Mouse (Mus musculus) hindbrain, embryonic 14.5 days (tissue): Measurements from ENCODE around the gene Trp53. TPM values are rescaled to one million over a fixed set of nuclear protein-coding genes. Genes with fewer than 3 reads are reported as not detected.

ENCODE experiments used
- ATAC-seq: fragments of 200-750 bp; cut with Nextera tagmentation; 2 replicates; pipeline ENCODE4 v1.8.0; 2017; ENCODE audit warnings: moderate number of reproducible peaks, mild to moderate bottlenecking, moderate TSS enrichment, moderate library complexity; ENCODE audit not compliant: low FRiP score
- DNase-seq: peaks from one replicate; pipeline ENCODE4 v3.0.0-alpha.2; 2015; ENCODE audit warnings: low spot score
- H3K27ac ChIP-seq: fragments of 300-500 bp; sonication (generic); 2 replicates; pipeline ENCODE4 v1.5.1; 2014; ENCODE audit warnings: mild to moderate bottlenecking, moderate library complexity
- H3K27me3 ChIP-seq: fragments of 300-500 bp; sonication (generic); 2 replicates; pipeline ENCODE4 v1.6.1; 2014; ENCODE audit warnings: mild to moderate bottlenecking, low read length, mixed read lengths; ENCODE audit not compliant: control insufficient read depth, insufficient read depth
- H3K36me3 ChIP-seq: fragments of 300-500 bp; sonication (generic); replicated peaks from 2 replicates; pipeline ENCODE4 v1.6.1; 2014; ENCODE audit not compliant: control insufficient read depth, insufficient read depth
- H3K4me1 ChIP-seq: fragments of 300-500 bp; sonication (generic); replicated peaks from 2 replicates; pipeline ENCODE4 v1.6.1; 2014; ENCODE audit warnings: antibody characterized with exemption, low read length, mixed read lengths; ENCODE audit not compliant: control insufficient read depth, insufficient read depth
- H3K4me2 ChIP-seq: fragments of 300-500 bp; sonication (generic); replicated peaks from 2 replicates; pipeline ENCODE4 v1.6.1; 2014; ENCODE audit warnings: mild to moderate bottlenecking, moderate library complexity
- H3K4me3 ChIP-seq: fragments of 300-500 bp; sonication (generic); replicated peaks from 2 replicates; pipeline ENCODE4 v1.5.1; 2014; ENCODE audit warnings: mild to moderate bottlenecking, low read length
- H3K9ac ChIP-seq: fragments of 300-500 bp; sonication (generic); 2 replicates; pipeline ENCODE4 v1.6.1; 2014
- H3K9me3 ChIP-seq: fragments of 300-500 bp; sonication (generic); 2 replicates; pipeline ENCODE4 v1.6.1; 2016; ENCODE audit warnings: low read length; ENCODE audit not compliant: control insufficient read depth
- WGBS: fragments of 180-500 bp; shearing (Covaris S2); extraction: QIAGEN DNeasy Blood & Tissue Kit; methylation state at CpG from one replicate; pipeline ENCODE4 v1.1.7; 2014; 5-methylcytosine and 5-hydroxymethylcytosine counted together
- microRNA counts: library from miRNA; unstranded; fragments of <30 nt; microRNA quantifications from one replicate; lab custom pipeline; 2016
- microRNA-seq: library from miRNA; unstranded; fragments of <30 nt; microRNA quantifications from one replicate; pipeline ENCODE4, GENCODE M21; 2016
- polyA plus RNA-seq: library from polyadenylated mRNA; unstranded; fragments of >200 nt; fragmentation: Nextera tagmentation; extraction: Ambion mirVana; gene quantifications from 2 replicates; pipeline ENCODE4 v1.2.1, GENCODE M21; 2014

Trp53 gene
- polyA plus RNA-seq, 1 experiment from 2014 or later = 55.7 TPM

DNA sequence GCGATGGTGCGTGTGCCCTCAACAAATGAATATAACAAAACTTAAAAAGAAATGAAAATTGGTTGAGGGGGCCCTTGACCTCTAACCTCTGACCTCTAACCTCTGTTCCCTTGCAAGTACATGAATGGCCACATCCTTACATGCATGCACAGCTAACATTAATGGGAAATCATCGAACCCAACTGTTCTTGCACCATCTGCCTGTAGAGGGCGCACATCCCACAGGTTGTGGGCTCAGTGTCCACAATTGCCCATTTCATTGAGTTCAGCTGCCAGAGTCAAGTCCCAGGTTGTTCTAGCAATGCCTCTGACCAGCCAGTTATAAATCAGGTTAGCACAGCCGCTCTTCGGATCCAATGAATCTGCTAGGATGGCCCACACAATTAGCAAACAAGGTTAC lies 48.1 kb downstream of the Trp53 start:
- H3K4me3 ChIP-seq = no peak overlapping the region
- ATAC-seq (no peak), DNase-seq (peak; percentile 84)
- no peaks in the 10 kb centered on the region for H3K9me3 ChIP-seq
- H3K36me3 ChIP-seq = no peaks in the 10 kb centered on the region
- no peak overlapping the region for H3K9ac ChIP-seq
- WGBS = 35% methylated on average over 6 of the region's 6 CpGs
- 0 out of 2 replicates have a peak, but pooled peaks cover under 1% of the 10 kb centered on the region for H3K4me1 ChIP-seq
- H3K27me3 ChIP-seq = no peaks in the 10 kb centered on the region
- no peak overlapping the region for H3K27ac ChIP-seq
- H3K4me2 ChIP-seq = no peak overlapping the region

GRCm38 (mm10) chr11:69629802-69630201 lies 49.6 kb downstream of the Trp53 start:
- Histone ChIP-seq H3K4me1 (peaks cover 11% of the 10 kb centered on the region), H3K27ac (no peak overlapping the region), H3K4me3 (no peak overlapping the region), H3K27me3 (no peaks in the 10 kb centered on the region), H3K9me3 (no peaks in the 10 kb centered on the region), H3K36me3 (no peaks in the 10 kb centered on the region), H3K9ac (no peak overlapping the region), H3K4me2 (no peak overlapping the region)
- WGBS = 67% methylated on average over 1 of the region's 1 CpGs
- ATAC-seq (no peak), DNase-seq (no peak)

- under 1% methylated on average over 44 of the region's 56 CpGs for WGBS
- H3K36me3 ChIP-seq = peaks cover 7% of the 10 kb centered on the region; the same call in 1 of the 2 replicates
- ATAC-seq = peak; percentile 99
- DNase-seq = peak; percentile 100
- H3K9me3 ChIP-seq = no peaks in the 10 kb centered on the region
- peak within 1 kb of the TSS; percentile 94 for H3K4me3 ChIP-seq
- H3K4me1 ChIP-seq = peaks cover 29% of the 10 kb centered on the region
- H3K27ac ChIP-seq = peak within 1 kb of the TSS; percentile 93
- H3K27me3 ChIP-seq = no peaks in the 10 kb centered on the region
- H3K9ac ChIP-seq = peak within 1 kb of the TSS; percentile 97
- peak within 1 kb of the TSS; percentile 62 for H3K4me2 ChIP-seq
Measured at GRCm38 (mm10) chr11:69632284-69633089, 52.3 kb downstream of the Trp53 start, which contains the start of gene Fxr2. Fxr2 (plus strand) TSS chr11:69632990.

GRCm38 (mm10) chr11:69633128-69633866 lies 53.1 kb downstream of the Trp53 start:
- peak overlapping the region; percentile 93 for H3K27ac ChIP-seq
- ATAC-seq (peak; percentile 43), DNase-seq (no peak)
- H3K27me3 ChIP-seq = no peaks in the 10 kb centered on the region
- H3K9ac ChIP-seq = peak overlapping the region; percentile 97
- peaks cover 29% of the 10 kb centered on the region for H3K4me1 ChIP-seq
- H3K9me3 ChIP-seq = no peaks in the 10 kb centered on the region
- 1% methylated on average over 46 of the region's 50 CpGs for WGBS
- peak overlapping the region; percentile 94 for H3K4me3 ChIP-seq
- peaks cover 13% of the 10 kb centered on the region; the same call in 1 of the 2 replicates for H3K36me3 ChIP-seq
- H3K4me2 ChIP-seq = peak overlapping the region; percentile 62

DNA sequence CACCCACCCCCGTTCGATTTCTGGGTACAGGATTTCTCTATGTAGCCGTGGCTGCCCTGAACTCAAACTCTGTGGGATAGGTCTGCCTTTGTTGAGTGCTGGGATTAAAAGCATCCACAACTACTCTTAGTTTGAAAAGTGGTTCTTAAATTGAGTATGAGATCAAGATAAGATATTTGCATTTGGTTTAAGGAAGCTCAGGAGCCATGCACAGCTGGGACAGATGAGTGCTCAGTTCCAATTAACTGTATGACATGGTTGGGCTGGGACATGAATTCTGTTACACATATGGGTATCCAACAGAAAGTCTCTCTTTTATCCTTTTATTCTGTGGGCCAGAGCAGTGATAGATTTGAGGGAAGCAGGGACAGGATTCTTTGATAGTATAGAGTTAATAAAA lies 55.3 kb downstream of the Trp53 start:
- 93% methylated on average over 3 of the region's 3 CpGs for WGBS
- no peak for ATAC-seq
- Histone ChIP-seq H3K4me2 (peak overlapping the region; percentile 62; the same call in 1 of the 2 replicates), H3K27me3 (no peaks in the 10 kb centered on the region), H3K9me3 (no peaks in the 10 kb centered on the region), H3K36me3 (peaks cover 30% of the 10 kb centered on the region), H3K4me1 (peaks cover 29% of the 10 kb centered on the region), H3K4me3 (no peak overlapping the region), H3K27ac (no peak overlapping the region), H3K9ac (no peak overlapping the region)
- DNase-seq = no peak

MicroRNAs encoded within 50 kb of the gene (microRNA counts, 519-probe panel; counts per million panel counts)
- microRNA mmu-miR-467f (lab: Ali Mortazavi, UCI) = 1,652 counts per million, percentile 3 among the panel's probes with 10 or more counts

Small RNA genes within 50 kb of the gene (microRNA-seq; reads per million reads assigned to microRNA genes)
- not detected for gene Mir467f

Other genes starting within 250 kb of the Trp53 start
- gene Rnf227, start 239.9 kb upstream of the Trp53 start, polyA plus RNA-seq = 224 and 231 TPM in 2 replicates
- 67.5 and 76.6 TPM in 2 replicates for gene Chd3, start 211.0 kb upstream of the Trp53 start, polyA plus RNA-seq
- 117 and 130 TPM in 2 replicates for gene Naa38, start 184.9 kb upstream of the Trp53 start, polyA plus RNA-seq
- gene Cyb5d1, start 184.7 kb upstream of the Trp53 start, polyA plus RNA-seq = 23.9 and 26.7 TPM in 2 replicates
- 5.4 and 7.7 TPM in 2 replicates for gene Tmem88, start 182.1 kb upstream of the Trp53 start, polyA plus RNA-seq
- 26.8 and 33.0 TPM in 2 replicates for gene Kdm6b, start 166.7 kb upstream of the Trp53 start, polyA plus RNA-seq
- 4.8 and 4.9 TPM in 2 replicates for gene Dnah2, start 31.2 kb upstream of the Trp53 start, polyA plus RNA-seq
- gene Efnb3, start 20.2 kb upstream of the Trp53 start, polyA plus RNA-seq = 39.9 and 40.8 TPM in 2 replicates
- 15.6 and 16.8 TPM in 2 replicates for gene Wrap53, start 104 bp upstream of the Trp53 start, polyA plus RNA-seq
- 72.1 and 94.2 TPM in 2 replicates for gene Atp1b2, start 25.6 kb downstream of the Trp53 start, polyA plus RNA-seq
- not detected in 2 replicates for gene Shbg, start 37.5 kb downstream of the Trp53 start, polyA plus RNA-seq
- 16.9 and 24.5 TPM in 2 replicates for gene Sat2, start 41.7 kb downstream of the Trp53 start, polyA plus RNA-seq
- 27.9 and 35.1 TPM in 2 replicates for gene Fxr2, start 52.6 kb downstream of the Trp53 start, polyA plus RNA-seq
- gene Sox15, start 75.0 kb downstream of the Trp53 start, polyA plus RNA-seq = not detected in 2 replicates
- gene Mpdu1, start 82.3 kb downstream of the Trp53 start, polyA plus RNA-seq = 47.4 and 63.7 TPM in 2 replicates
- 8.0 and 10.3 TPM in 2 replicates for gene Cd68, start 85.8 kb downstream of the Trp53 start, polyA plus RNA-seq
- 559 and 579 TPM in 2 replicates for gene Eif4a1, start 92.1 kb downstream of the Trp53 start, polyA plus RNA-seq
- 96.2 and 99.2 TPM in 2 replicates for gene Senp3, start 101.7 kb downstream of the Trp53 start, polyA plus RNA-seq
- 0.20 and 0.55 TPM in 2 replicates for gene Tnfsf13, start 105.4 kb downstream of the Trp53 start, polyA plus RNA-seq
- gene Tnfsf12, start 115.5 kb downstream of the Trp53 start, polyA plus RNA-seq = 4.2 and 5.0 TPM in 2 replicates
- gene Tnfsfm13, start 115.7 kb downstream of the Trp53 start, polyA plus RNA-seq = 1.1 and 2.6 TPM in 2 replicates
- gene Polr2a, start 178.3 kb downstream of the Trp53 start, polyA plus RNA-seq = 24.3 and 26.9 TPM in 2 replicates
- 0.27 and 0.39 TPM in 2 replicates for gene Slc35g3, start 181.6 kb downstream of the Trp53 start, polyA plus RNA-seq
- gene Zbtb4, start 185.6 kb downstream of the Trp53 start, polyA plus RNA-seq = 4.6 TPM in 2 replicates
- gene Chrnb1, start 215.6 kb downstream of the Trp53 start, polyA plus RNA-seq = 1.4 and 1.6 TPM in 2 replicates
- gene Fgf11, start 221.5 kb downstream of the Trp53 start, polyA plus RNA-seq = 4.3 TPM in 2 replicates
- gene Tmem102, start 225.3 kb downstream of the Trp53 start, polyA plus RNA-seq = 0.90 and 1.9 TPM in 2 replicates
- not detected in 2 replicates for gene Gm39566, start 234.9 kb downstream of the Trp53 start, polyA plus RNA-seq
- not detected in 2 replicates for gene Spem2, start 238.1 kb downstream of the Trp53 start, polyA plus RNA-seq
- gene Spem1, start 241.8 kb downstream of the Trp53 start, polyA plus RNA-seq = 0.40 and 0.44 TPM in 2 replicates